Mouse (Mus musculus) megakaryocyte progenitor cell, adult 5-6 weeks (primary cell): ENCODE measurements at regions not wholly inside any gene's neighbourhood (a gene's known extent, or its start where the extent isn't known, plus 50 kb on each side); places are given as distances from the start of the nearest gene placed in this dataset.

Experiments
- ATAC-seq: replicated peaks from 2 replicates; pipeline ENCODE4 v1.8.0; 2016; ENCODE audit warnings: mild to moderate bottlenecking, moderate TSS enrichment, inconsistent platforms; ENCODE audit not compliant: poor library complexity

- no peak for ATAC-seq
These were observed 554.5 kb upstream of the Adamts9 start for GRCm38 (mm10) chr6:93497824-93498223.

- no peak for ATAC-seq
These were observed 545.2 kb upstream of the Adamts9 start for GRCm38 (mm10) chr6:93488441-93488955.

GRCm38 (mm10) chr6:93478521-93478920 is 535.2 kb upstream of the Adamts9 start:
- no peak for ATAC-seq

GRCm38 (mm10) chr6:93474981-93475380 is 531.7 kb upstream of the Adamts9 start:
- ATAC-seq, result no peak

GRCm38 (mm10) chr6:93467867-93468266 is 524.6 kb upstream of the Adamts9 start:
- no peak for ATAC-seq

GRCm38 (mm10) chr6:93462861-93463260 is 519.6 kb upstream of the Adamts9 start:
- no peak for ATAC-seq

GRCm38 (mm10) chr6:93461374-93461773 is 518.1 kb upstream of the Adamts9 start:
- no peak for ATAC-seq

- ATAC-seq, result no peak
These were observed 514.3 kb upstream of the Adamts9 start for GRCm38 (mm10) chr6:93457613-93458012.

- no peak for ATAC-seq
These were observed 513.2 kb upstream of the Adamts9 start for GRCm38 (mm10) chr6:93456383-93457033.

- ATAC-seq, result no peak
These were observed 502.3 kb upstream of the Adamts9 start for GRCm38 (mm10) chr6:93445568-93445967.

GRCm38 (mm10) chr6:93445124-93445523 is 501.8 kb upstream of the Adamts9 start:
- ATAC-seq, result no peak

GRCm38 (mm10) chr6:93443766-93444557 is 500.7 kb upstream of the Adamts9 start:
- ATAC-seq, result no peak

GRCm38 (mm10) chr6:93433446-93433845 is 490.2 kb upstream of the Adamts9 start:
- no peak for ATAC-seq

GRCm38 (mm10) chr6:93426141-93426540 is 482.8 kb upstream of the Adamts9 start:
- no peak for ATAC-seq

- ATAC-seq, result no peak
These were observed 479.6 kb upstream of the Adamts9 start for GRCm38 (mm10) chr6:93422906-93423305.

GRCm38 (mm10) chr6:93422253-93422652 is 479.0 kb upstream of the Adamts9 start:
- no peak for ATAC-seq

GRCm38 (mm10) chr6:93417625-93418024 is 474.3 kb upstream of the Adamts9 start:
- no peak for ATAC-seq

GRCm38 (mm10) chr6:93416006-93416405 is 472.7 kb upstream of the Adamts9 start:
- ATAC-seq, result no peak

GRCm38 (mm10) chr6:93411077-93411452 is 467.8 kb upstream of the Adamts9 start:
- no peak for ATAC-seq

GRCm38 (mm10) chr6:93410416-93411076 is 467.3 kb upstream of the Adamts9 start:
- no peak for ATAC-seq

GRCm38 (mm10) chr6:93398551-93398950 is 455.3 kb upstream of the Adamts9 start:
- ATAC-seq, result no peak

- no peak for ATAC-seq
These were observed 453.8 kb upstream of the Adamts9 start for GRCm38 (mm10) chr6:93397074-93397473.
